Mouse (Mus musculus) midbrain, embryonic 14.5 days (tissue): Measurements from ENCODE around the gene Stac2. TPM values are rescaled to one million over a fixed set of nuclear protein-coding genes. Genes with fewer than 3 reads are reported as not detected.

Experiments
- ATAC-seq: fragments of 200-750 bp; cut with Nextera tagmentation; 2 replicates; pipeline ENCODE4 v1.8.0; 2017; ENCODE audit warnings: moderate number of reproducible peaks, moderate library complexity; ENCODE audit not compliant: low FRiP score, low TSS enrichment
- DNase-seq: peaks from one replicate; pipeline ENCODE4 v3.0.0-alpha.2; 2015
- H3K27ac ChIP-seq: fragments of 300-500 bp; sonication (generic); replicated peaks from 2 replicates; pipeline ENCODE4 v1.5.1; 2014; ENCODE audit warnings: mild to moderate bottlenecking, low read depth, low read length, moderate library complexity
- H3K27me3 ChIP-seq: fragments of 300-500 bp; sonication (generic); 2 replicates; pipeline ENCODE4 v1.6.1; 2014; ENCODE audit warnings: low read length, control low read depth, mixed read lengths; ENCODE audit not compliant: control insufficient read depth, insufficient read depth
- H3K36me3 ChIP-seq: fragments of 300-500 bp; sonication (generic); 2 replicates; pipeline ENCODE4 v1.6.1; 2014; ENCODE audit warnings: low read length, control low read depth; ENCODE audit not compliant: control insufficient read depth, insufficient read depth
- H3K4me1 ChIP-seq: fragments of 300-500 bp; sonication (generic); 2 replicates; pipeline ENCODE4 v1.6.1; 2014; ENCODE audit warnings: mild to moderate bottlenecking, antibody characterized with exemption, low read length, control low read depth; ENCODE audit not compliant: control insufficient read depth, insufficient read depth
- H3K4me2 ChIP-seq: fragments of 300-500 bp; sonication (generic); 2 replicates; pipeline ENCODE4 v1.6.1; 2014; ENCODE audit warnings: mild to moderate bottlenecking, low read length, moderate library complexity
- H3K4me3 ChIP-seq: fragments of 300-500 bp; sonication (generic); replicated peaks from 2 replicates; pipeline ENCODE4 v1.5.1; 2014; ENCODE audit warnings: low read depth, low read length
- H3K9ac ChIP-seq: fragments of 300-500 bp; sonication (generic); replicated peaks from 2 replicates; pipeline ENCODE4 v1.6.1; 2014; ENCODE audit warnings: mild to moderate bottlenecking, low read length, moderate library complexity
- H3K9me3 ChIP-seq: fragments of 300-500 bp; sonication (generic); 2 replicates; pipeline ENCODE4 v1.6.1; 2016; ENCODE audit warnings: low read length, control low read depth, mixed read lengths; ENCODE audit not compliant: control insufficient read depth
- WGBS: fragments of 180-500 bp; shearing (Covaris S2); extraction: QIAGEN DNeasy Blood & Tissue Kit; methylation state at CpG from one replicate; pipeline ENCODE4 v1.1.7; 2014; 5-methylcytosine and 5-hydroxymethylcytosine counted together
- microRNA-seq: library from miRNA; unstranded; fragments of <30 nt; microRNA quantifications from one replicate; pipeline ENCODE4, GENCODE M21; 2016
- polyA plus RNA-seq: library from polyadenylated mRNA; unstranded; fragments of >200 nt; fragmentation: Nextera tagmentation; extraction: Ambion mirVana; gene quantifications from 2 replicates; pipeline ENCODE4 v1.2.1, GENCODE M21; 2014

Gene Stac2
- polyA plus RNA-seq, 1 experiment from 2014 or later: 2.9 TPM

GRCm38 (mm10) chr11:97994539-97995100 is 58.6 kb downstream of the Stac2 start:
- H3K4me3 ChIP-seq: peak overlapping the region; percentile 38
- no peaks in the 10 kb centered on the region for H3K27me3 ChIP-seq
- peak overlapping the region; percentile 39; the same call in 1 of the 2 replicates for H3K9ac ChIP-seq
- peak; percentile 73 for DNase-seq
- no peaks in the 10 kb centered on the region for H3K9me3 ChIP-seq
- H3K36me3 ChIP-seq: no peaks in the 10 kb centered on the region
- H3K4me2 ChIP-seq: peak overlapping the region; percentile 69
- WGBS: 7% methylated on average over 13 of the region's 13 CpGs
- 0 out of 2 replicates have a peak, but pooled peaks have one; percentile 24 for ATAC-seq
- H3K27ac ChIP-seq: no peak overlapping the region
- peaks cover 9% of the 10 kb centered on the region for H3K4me1 ChIP-seq

GRCm38 (mm10) chr11:97988530-97989096 is 64.6 kb downstream of the Stac2 start:
- Histone ChIP-seq H3K4me2 (peak overlapping the region; percentile 64), H3K27me3 (peaks cover 27% of the 10 kb centered on the region), H3K36me3 (no peaks in the 10 kb centered on the region), H3K4me3 (peak overlapping the region; percentile 75), H3K9ac (peak overlapping the region; percentile 73), H3K27ac (peak overlapping the region; percentile 82), H3K4me1 (peaks cover 7% of the 10 kb centered on the region; the same call in 1 of the 2 replicates), H3K9me3 (no peaks in the 10 kb centered on the region)
- WGBS: under 1% methylated on average over 26 of the region's 26 CpGs
- ATAC-seq (peak; percentile 86), DNase-seq (peak; percentile 94)

GRCm38 (mm10) chr11:97987551-97988526 is 65.4 kb downstream of the Stac2 start:
- peak overlapping the region; percentile 66 for H3K4me2 ChIP-seq
- peak; percentile 74 for ATAC-seq

GRCm38 (mm10) chr11:97986738-97987465 is 66.4 kb downstream of the Stac2 start:
- WGBS: 30% methylated on average over 17 of the region's 17 CpGs
- Histone ChIP-seq H3K9ac (0 out of 2 replicates have a peak overlapping the region, but pooled peaks have one; percentile 58), H3K27ac (no peak overlapping the region; the same call in 1 of the 2 replicates), H3K4me3 (peak overlapping the region; percentile 75), H3K9me3 (no peaks in the 10 kb centered on the region), H3K27me3 (peaks cover 27% of the 10 kb centered on the region), H3K36me3 (no peaks in the 10 kb centered on the region), H3K4me1 (peaks cover 7% of the 10 kb centered on the region; the same call in 1 of the 2 replicates), H3K4me2 (peak overlapping the region; percentile 76)
- DNase-seq (no peak), ATAC-seq (no peak)

More at GRCm38 (mm10) chr11:97987551-97988526, 65.4 kb downstream of the Stac2 start:
- H3K9ac ChIP-seq: peak overlapping the region; percentile 73
- no peaks in the 10 kb centered on the region for H3K36me3 ChIP-seq
- DNase-seq: peak; percentile 95
- under 1% methylated on average over 42 of the region's 42 CpGs for WGBS
- peak overlapping the region; percentile 75 for H3K4me3 ChIP-seq
- H3K9me3 ChIP-seq: no peaks in the 10 kb centered on the region
- peak overlapping the region; percentile 82 for H3K27ac ChIP-seq
- H3K27me3 ChIP-seq: peaks cover 27% of the 10 kb centered on the region
- H3K4me1 ChIP-seq: peaks cover 7% of the 10 kb centered on the region; the same call in 1 of the 2 replicates

Small RNA genes lying within 50 kb of the gene (microRNA-seq; reads per million reads assigned to microRNA genes)
- gene Gm27597: not detected

Other genes with a start within 250 kb of the Stac2 start
- 32.4 and 36.5 TPM in 2 replicates for gene B230217C12Rik, start 212.7 kb downstream of the Stac2 start, polyA plus RNA-seq
- 0.62 and 0.67 TPM in 2 replicates for gene Fbxo47, start 169.3 kb downstream of the Stac2 start, polyA plus RNA-seq
- 0.96 and 1.2 TPM in 2 replicates for gene Plxdc1, start 67.0 kb downstream of the Stac2 start, polyA plus RNA-seq
- 7.1 and 12.1 TPM in 2 replicates for gene Arl5c, start 57.3 kb downstream of the Stac2 start, polyA plus RNA-seq
- gene Cacnb1, start 30.4 kb downstream of the Stac2 start, polyA plus RNA-seq: 40.6 and 61.2 TPM in 2 replicates
- 685 and 710 TPM in 2 replicates for gene Rpl19, start 26.8 kb downstream of the Stac2 start, polyA plus RNA-seq
- gene Fbxl20, start 96.9 kb upstream of the Stac2 start, polyA plus RNA-seq: 18.0 and 25.9 TPM in 2 replicates
- 55.9 and 69.7 TPM in 2 replicates for gene Med1, start 139.8 kb upstream of the Stac2 start, polyA plus RNA-seq
- 11.1 and 12.4 TPM in 2 replicates for gene Cdk12, start 149.6 kb upstream of the Stac2 start, polyA plus RNA-seq